Mouse (Mus musculus) bone marrow, adult 2 months (tissue): ENCODE data around the gene Lrmda. TPM values are rescaled to one million over a fixed set of nuclear protein-coding genes. Genes with fewer than 3 reads are reported as not detected.

ENCODE experiments used
- H3K27ac ChIP-seq: fragments of 200-500 bp; 2 replicates; pipeline ENCODE4 v1.5.1; 2012; ENCODE audit warnings: low read depth, mild to moderate bottlenecking, control low read depth, inconsistent platforms, low read length; ENCODE audit not compliant: control insufficient read depth, poor library complexity, insufficient read depth
- H3K4me1 ChIP-seq: fragments of 200-500 bp; 2 replicates; pipeline ENCODE4 v1.6.1; 2011; ENCODE audit warnings: low read length; ENCODE audit not compliant: control insufficient read depth, insufficient read depth
- H3K4me3 ChIP-seq: fragments of 200-500 bp; replicated peaks from 2 replicates; pipeline ENCODE3; 2011; ENCODE audit warnings: mild to moderate bottlenecking, low read depth, low read length, control low read depth; ENCODE audit not compliant: control insufficient read depth
- CTCF ChIP-seq: fragments of 200-500 bp; IDR thresholded peaks from 2 replicates; pipeline ENCODE4 v1.5.1; 2011; ENCODE audit warnings: low read length, control low read depth; ENCODE audit not compliant: control insufficient read depth, insufficient read depth
- POLR2A ChIP-seq: fragments of 200-500 bp; IDR thresholded peaks from 2 replicates; pipeline ENCODE4 v1.6.1; 2011; ENCODE audit warnings: low read depth, mild to moderate bottlenecking, control low read depth, low read length, borderline replicate concordance; ENCODE audit not compliant: control insufficient read depth
- WGBS: fragments of 180-500 bp; shearing (Covaris S2); methylation state at CpG from one replicate; pipeline ENCODE4 v1.1.7; 2018; 5-methylcytosine and 5-hydroxymethylcytosine counted together
- polyA plus RNA-seq: library from polyadenylated mRNA; stranded (reverse); fragments of >200 nt; gene quantifications from 2 replicates; pipeline ENCODE4 v1.2.4, GENCODE M21; 2011; ENCODE audit warnings: low replicate concordance; ENCODE audit not compliant: missing spikeins, insufficient read depth, insufficient read length

Gene Lrmda
- polyA plus RNA-seq, 1 experiment, result 3.8 TPM

- Histone ChIP-seq H3K4me3 (no peak overlapping the region), H3K4me1 (no peaks in the 10 kb centered on the region), H3K27ac (no peak overlapping the region)
- no peak for TF ChIP-seq CTCF
- WGBS, result 88% methylated on average over 7 of the region's 7 CpGs
These were observed 41.3 kb downstream of the Lrmda start for GRCm38 (mm10) chr14:22060787-22061186.

GRCm38 (mm10) chr14:22062117-22062855 is 42.8 kb downstream of the Lrmda start:
- WGBS, result 69% methylated on average over 9 of the region's 9 CpGs
- H3K4me3 ChIP-seq, result no peak overlapping the region
- TF ChIP-seq POLR2A (no peak), CTCF (no peak)
- H3K4me1 ChIP-seq, result no peaks in the 10 kb centered on the region
- H3K27ac ChIP-seq, result no peak overlapping the region

GRCm38 (mm10) chr14:22069169-22069568 is 49.7 kb downstream of the Lrmda start:
- Histone ChIP-seq H3K27ac (no peak overlapping the region), H3K4me1 (no peaks in the 10 kb centered on the region), H3K4me3 (no peak overlapping the region)
- 80% methylated on average over 2 of the region's 2 CpGs for WGBS
- TF ChIP-seq CTCF (no peak), POLR2A (no peak)

GRCm38 (mm10) chr14:22073385-22073784 is 53.9 kb downstream of the Lrmda start:
- WGBS, result 55% methylated on average over 5 of the region's 5 CpGs
- no peaks in the 10 kb centered on the region for H3K4me1 ChIP-seq
- no peak overlapping the region for H3K27ac ChIP-seq
- TF ChIP-seq CTCF (no peak), POLR2A (no peak)
- H3K4me3 ChIP-seq, result no peak overlapping the region

- Histone ChIP-seq H3K4me3 (no peak overlapping the region), H3K27ac (no peak overlapping the region), H3K4me1 (no peaks in the 10 kb centered on the region)
- 87% methylated on average over 16 of the region's 16 CpGs for WGBS
- TF ChIP-seq CTCF (no peak), POLR2A (no peak)
These were observed 54.7 kb downstream of the Lrmda start for GRCm38 (mm10) chr14:22074229-22074628.

GRCm38 (mm10) chr14:22083931-22084330 is 64.4 kb downstream of the Lrmda start:
- Histone ChIP-seq H3K4me3 (no peak overlapping the region), H3K27ac (no peak overlapping the region), H3K4me1 (peaks cover 2% of the 10 kb centered on the region; the same call in 1 of the 2 replicates)
- 88% methylated on average over 3 of the region's 3 CpGs for WGBS
- no peak for TF ChIP-seq POLR2A
- no peak for TF ChIP-seq CTCF

- no peak overlapping the region for H3K4me3 ChIP-seq
- 65% methylated on average over 3 of the region's 3 CpGs for WGBS
- TF ChIP-seq CTCF (no peak), POLR2A (no peak)
- no peak overlapping the region for H3K27ac ChIP-seq
- H3K4me1 ChIP-seq, result peaks cover 2% of the 10 kb centered on the region; the same call in 1 of the 2 replicates
These were observed 65.9 kb downstream of the Lrmda start for GRCm38 (mm10) chr14:22085411-22085810.

- no peak for TF ChIP-seq CTCF
- TF ChIP-seq POLR2A, result no peak
- 90% methylated on average over 2 of the region's 2 CpGs for WGBS
- Histone ChIP-seq H3K4me3 (no peak overlapping the region), H3K4me1 (peaks cover 2% of the 10 kb centered on the region; the same call in 1 of the 2 replicates), H3K27ac (no peak overlapping the region)
These were observed 69.1 kb downstream of the Lrmda start for GRCm38 (mm10) chr14:22088604-22089003.

- H3K4me3 ChIP-seq, result no peak overlapping the region
- TF ChIP-seq POLR2A (no peak), CTCF (no peak)
- WGBS, result 76% methylated on average over 7 of the region's 7 CpGs
- H3K27ac ChIP-seq, result no peak overlapping the region
- peaks cover 2% of the 10 kb centered on the region; the same call in 1 of the 2 replicates for H3K4me1 ChIP-seq
These were observed 69.8 kb downstream of the Lrmda start for GRCm38 (mm10) chr14:22089331-22089730.
